ENCODE assay signal across 34 mouse cellular contexts in the genomic region with DNA sequence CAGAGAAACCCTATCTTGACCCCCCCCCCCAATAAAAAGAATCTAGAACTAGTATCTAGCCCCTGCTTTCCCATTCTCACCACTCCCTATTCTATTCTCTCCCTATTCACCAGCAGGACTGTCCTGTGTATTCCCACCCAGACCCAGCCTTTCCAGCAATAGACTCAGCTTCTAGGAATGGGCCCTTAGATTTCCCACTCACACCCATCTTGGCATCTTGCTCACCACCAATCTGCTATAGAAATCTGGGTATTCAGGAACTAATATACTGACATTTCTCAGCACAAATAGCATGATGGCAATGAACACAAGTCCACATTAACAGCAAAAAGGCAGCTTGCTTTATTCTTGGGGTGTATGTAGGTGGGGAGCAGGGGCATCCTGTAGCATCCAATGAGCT. TPM values are rescaled to one million over a fixed set of nuclear protein-coding genes. Genes with fewer than 3 reads are reported as not detected.
"Had no signal": no experiment of that assay in that cellular context is flagged by ENCODE, and none has a peak within 500 bp of the region (broad histone marks: within the 10 kb centered on the region; RNA-seq: fewer than 3 reads in every experiment).

No protein-coding gene starts in this region.

- H3K4me2 ChIP-seq: heart, embryonic 11.5 days; heart, embryonic 12.5 days; heart, embryonic 13.5 days; heart, embryonic 15.5 days; hindbrain, embryonic 12.5 days; hindbrain, embryonic 13.5 days; hindbrain, embryonic 14.5 days; hindbrain, embryonic 15.5 days; intestine, embryonic 15.5 days; kidney, embryonic 15.5 days had no signal

- H3K4me1 ChIP-seq: intestine, embryonic 15.5 days had no signal

- H3K36me3 ChIP-seq: intestine, embryonic 15.5 days had no signal

- H3K4me3 ChIP-seq: heart, embryonic 12.5 days; heart, embryonic 13.5 days; heart, embryonic 15.5 days; hindbrain, embryonic 10.5 days; hindbrain, embryonic 12.5 days; hindbrain, embryonic 13.5 days; hindbrain, embryonic 15.5 days; intestine, embryonic 15.5 days; kidney, embryonic 15.5 days; layer of hippocampus, adult 2 months; left cerebral cortex, adult 2 months had no signal

- H3K9me3 ChIP-seq: heart, embryonic 12.5 days; heart, embryonic 13.5 days; heart, embryonic 15.5 days; hindbrain, embryonic 10.5 days; hindbrain, embryonic 12.5 days; hindbrain, embryonic 13.5 days; hindbrain, embryonic 15.5 days; intestine, embryonic 15.5 days; kidney, embryonic 15.5 days had no signal

- H3K27ac ChIP-seq: heart, embryonic 13.5 days; heart, embryonic 15.5 days; hindbrain, embryonic 10.5 days; hindbrain, embryonic 12.5 days; hindbrain, embryonic 13.5 days; hindbrain, embryonic 14.5 days; hindbrain, embryonic 15.5 days; hindbrain, postnatal 0 days; intestine, embryonic 15.5 days; kidney, embryonic 15.5 days; kidney, postnatal 0 days; left cerebral cortex, adult 2 months had no signal

- ATAC-seq: hindbrain, embryonic 16.5 days; inflammation-experienced regulatory T-cells, adult 6 months; intestine, embryonic 15.5 days; intestine, embryonic 16.5 days; intestine, postnatal 0 days had no signal

- H3K27me3 ChIP-seq: heart, embryonic 12.5 days; heart, embryonic 13.5 days; heart, embryonic 15.5 days; hindbrain, embryonic 12.5 days; hindbrain, embryonic 13.5 days; hindbrain, embryonic 15.5 days; intestine, embryonic 15.5 days had no signal

- H3K9ac ChIP-seq: heart, embryonic 12.5 days; heart, embryonic 13.5 days; heart, embryonic 15.5 days; hindbrain, embryonic 12.5 days; hindbrain, embryonic 13.5 days; hindbrain, embryonic 14.5 days; hindbrain, embryonic 15.5 days; intestine, embryonic 15.5 days; kidney, embryonic 15.5 days had no signal

- DNase-seq: heart, postnatal 10 days; heart, postnatal 36 days; kidney, adult 11 months; kidney, adult 18-20 months; kidney, adult 2 months; kidney, adult 8-10 months; kidney, adult 9 months; kidney, postnatal 10 days; kidney, postnatal 14 days; kidney, postnatal 25 days; kidney, postnatal 36 days; kidney, postnatal 4 days; layer of hippocampus, adult 9-11 months; layer of hippocampus, postnatal 36 days had no signal

RNA-seq across cellular contexts. Expression of gene Srpk3, which starts 18.8 kb away (rescaled TPM):
- total RNA-seq: hematopoietic stem cell, adult 5-6 weeks had no signal

RNA-seq across cellular contexts. Expression of gene Plxnb3, which starts 36.1 kb away (rescaled TPM):
- total RNA-seq: hematopoietic stem cell, adult 5-6 weeks had no signal
- polyA plus RNA-seq: inflammation-experienced regulatory T-cells, adult 6 months had no signal
